In genomic region chr12:53146460-53147050, GRCm38 (mm10) we compare ENCODE assay signal across 9 mouse cellular contexts.
DNase-seq lines count a peak whose midpoint lies in the region; ATAC-seq lines count a peak whose summit lies in the region.
"Had no signal": no experiment of that assay in that cellular context is flagged by ENCODE, and none has a peak within 500 bp of the region (broad histone marks: within the 10 kb centered on the region; RNA-seq: fewer than 3 reads in every experiment).

No protein-coding gene starts in this region.

- H3K27ac ChIP-seq in lung, embryonic 15.5 days: no peak overlapping the region

- 35% methylated on average over 11 of the region's 11 CpGs for WGBS in lung, embryonic 15.5 days

- DNase-seq in embryo, embryonic 11 days: peak; percentile 10
- DNase-seq in embryo, embryonic 10 days (ENCODE audit: low spot score): no peak
- no peak for DNase-seq in lung, postnatal 14 days
- peak; percentile 38 for DNase-seq in gastrocnemius, postnatal 14 days
- DNase-seq in right cerebral cortex, adult 2 months (ENCODE audit: low spot score in 2 of 2): peak; percentile 52 to 66
- no peak for DNase-seq in kidney, postnatal 25 days

- no peaks in the 10 kb centered on the region for H3K9me3 ChIP-seq in lung, embryonic 15.5 days

- intact Hi-C loops in gastrocnemius, postnatal 14 days (cut with DNase I; ENCODE audit: low total_unique reads): no loop called here

- H3K4me2 ChIP-seq in lung, embryonic 15.5 days: peak overlapping the region; percentile 12; the same call in 1 of the 2 replicates

- H3K4me3 ChIP-seq in lung, embryonic 15.5 days: no peak overlapping the region

- ATAC-seq in lung, embryonic 15.5 days (ENCODE audit: borderline replicate concordance, extremely low read depth, low FRiP score, low TSS enrichment): no peak
- ATAC-seq in erythroid progenitor cell, adult 5-6 weeks (replicated peaks; ENCODE audit: low FRiP score, poor library complexity, severe bottlenecking): no peak

- no peaks in the 10 kb centered on the region; the same call in 1 of the 2 replicates for H3K27me3 ChIP-seq in lung, embryonic 15.5 days
- H3K27me3 ChIP-seq: CH12.LX had no signal

- H3K9ac ChIP-seq in lung, embryonic 15.5 days: no peak overlapping the region

- no peaks in the 10 kb centered on the region for H3K36me3 ChIP-seq in lung, embryonic 15.5 days

- H3K4me1 ChIP-seq in lung, embryonic 15.5 days: no peaks in the 10 kb centered on the region

Comparison
In these comparisons a context has a peak if more than half of its experiments do, and no peak if none do; other contexts are left out.
1. DNase-seq: peak in embryo, embryonic 11 days (single experiment), gastrocnemius, postnatal 14 days (single experiment) and right cerebral cortex, adult 2 months (2 of 2); none in embryo, embryonic 10 days (single experiment), lung, postnatal 14 days (single experiment) and kidney, postnatal 25 days (0 of 2).